Mouse (Mus musculus) urinary bladder, postnatal 14 days (tissue): ENCODE measurements around the gene Cacna1e.

ENCODE experiments used
- DNase-seq: peaks from one replicate; pipeline ENCODE4 v3.0.0; 2021; ENCODE audit warnings: low spot score

Gene Cacna1e

GRCm38 (mm10) chr1:154511736-154512135, 372.6 kb downstream of the Cacna1e start:
- DNase-seq = no peak

- no peak for DNase-seq
Measured at GRCm38 (mm10) chr1:154504005-154504404, 380.3 kb downstream of the Cacna1e start.

- no peak for DNase-seq
Measured at GRCm38 (mm10) chr1:154500869-154501268, 383.4 kb downstream of the Cacna1e start.

- no peak for DNase-seq
Measured at GRCm38 (mm10) chr1:154500187-154500866, 384.0 kb downstream of the Cacna1e start.

- no peak for DNase-seq
Measured at GRCm38 (mm10) chr1:154498821-154499220, 385.5 kb downstream of the Cacna1e start.

DNA sequence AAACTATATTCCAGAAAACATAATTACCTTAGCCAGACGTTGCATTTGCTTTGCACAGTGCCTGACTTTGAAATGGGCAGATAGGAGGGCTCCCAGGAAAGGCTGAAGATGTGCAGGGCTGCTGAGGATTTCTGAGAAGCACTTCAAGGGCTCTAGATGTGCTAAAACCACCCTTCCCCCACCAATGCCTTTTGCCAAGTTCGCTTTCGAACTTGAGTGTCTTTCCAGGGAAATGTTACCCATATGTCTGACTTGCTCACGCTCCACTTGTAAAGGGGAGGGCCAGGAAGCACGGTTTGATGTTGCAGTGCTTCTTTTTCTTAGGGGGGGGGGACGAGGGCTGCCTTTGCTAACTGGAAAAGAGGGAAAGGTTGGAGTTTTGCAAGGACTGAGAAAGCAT, 393.2 kb downstream of the Cacna1e start:
- DNase-seq = no peak

GRCm38 (mm10) chr1:154476671-154477070, 407.6 kb downstream of the Cacna1e start:
- DNase-seq = no peak

GRCm38 (mm10) chr1:154475706-154476105, 408.6 kb downstream of the Cacna1e start:
- DNase-seq = no peak

DNA sequence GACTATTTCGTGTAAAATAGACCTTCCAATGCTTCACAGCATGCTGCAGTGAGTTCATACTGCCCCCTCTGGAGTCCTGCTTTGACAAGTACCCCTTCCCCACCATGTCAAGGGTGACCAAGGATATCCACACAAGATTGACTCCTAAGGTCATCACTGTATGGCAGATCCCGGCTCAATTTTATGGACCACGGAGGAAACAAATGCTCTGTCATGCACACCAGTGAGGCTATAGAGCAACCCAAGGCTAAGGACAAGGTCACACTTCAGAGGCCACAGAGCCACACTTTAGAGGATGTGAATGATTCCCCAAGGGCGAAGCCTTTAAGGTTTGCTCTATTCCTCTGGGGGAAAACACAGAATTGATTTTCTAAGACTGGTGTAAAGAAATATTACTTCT, 410.1 kb downstream of the Cacna1e start:
- DNase-seq = no peak

GRCm38 (mm10) chr1:154467265-154467664, 417.0 kb downstream of the Cacna1e start:
- DNase-seq = no peak

GRCm38 (mm10) chr1:154461521-154461920, 422.8 kb downstream of the Cacna1e start:
- no peak for DNase-seq

DNA sequence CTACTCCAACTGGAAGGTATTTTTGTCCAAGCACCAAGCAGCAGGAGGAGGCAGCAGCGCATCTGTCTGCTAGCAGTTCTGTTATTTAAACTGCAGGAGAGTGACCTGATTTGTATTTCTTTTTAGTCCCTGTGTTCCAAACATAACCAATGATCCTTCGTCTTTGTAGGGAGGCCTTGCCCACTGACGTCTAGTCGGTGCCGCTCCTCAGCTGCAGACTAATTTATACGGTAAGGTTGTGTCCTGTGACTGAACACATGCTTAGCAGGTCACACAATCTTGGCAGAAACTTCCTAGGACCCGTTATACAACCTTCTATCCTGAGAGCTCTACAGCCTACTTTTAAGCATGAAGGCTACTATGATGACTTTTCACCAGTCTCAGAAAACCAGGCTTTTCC, 424.2 kb downstream of the Cacna1e start:
- DNase-seq = no peak

- no peak for DNase-seq
Measured at GRCm38 (mm10) chr1:154458601-154459000, 425.7 kb downstream of the Cacna1e start.

GRCm38 (mm10) chr1:154450799-154451198, 433.5 kb downstream of the Cacna1e start:
- no peak for DNase-seq

DNA sequence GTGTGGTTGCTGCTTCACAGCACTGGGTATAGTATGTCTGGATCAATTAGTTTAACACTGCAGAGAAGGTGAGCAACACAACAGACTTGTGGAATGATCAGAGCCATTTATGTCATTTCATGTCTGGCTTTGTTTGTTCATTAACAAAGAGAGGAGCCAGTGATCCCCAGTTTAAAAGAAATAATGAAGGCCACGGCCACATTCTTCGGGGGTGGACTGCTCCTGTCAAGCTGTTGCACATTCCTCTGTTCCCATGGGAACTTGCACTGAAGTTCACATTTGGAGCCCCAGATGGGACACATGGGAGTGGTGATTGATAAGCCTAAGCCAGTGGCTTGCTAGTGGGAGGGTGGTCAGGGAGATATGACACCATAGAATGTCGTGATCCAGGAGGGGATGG, 437.8 kb downstream of the Cacna1e start:
- DNase-seq = no peak

DNA sequence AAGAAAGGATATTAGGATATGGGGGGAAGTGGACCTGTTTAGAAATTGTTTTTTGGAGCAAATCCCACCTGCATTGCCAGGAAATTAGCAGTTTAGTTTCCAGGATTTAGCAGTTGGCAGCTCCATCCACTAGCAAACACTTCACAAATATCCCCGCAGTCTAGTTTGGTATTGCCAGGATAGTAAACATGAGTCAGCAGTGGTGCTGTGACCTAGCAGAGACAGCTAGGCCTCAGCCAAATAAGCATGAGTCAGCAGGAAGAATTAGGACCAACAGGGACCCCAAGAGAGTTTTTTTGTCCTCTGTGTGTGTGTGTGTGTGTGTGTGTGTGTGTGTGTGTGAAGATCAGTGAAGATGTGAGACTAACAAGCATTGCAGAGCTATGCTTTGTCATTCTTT, 450.8 kb downstream of the Cacna1e start:
- no peak for DNase-seq

- no peak for DNase-seq
Measured at GRCm38 (mm10) chr1:154433112-154433511, 451.2 kb downstream of the Cacna1e start.

- DNase-seq = no peak
Measured at GRCm38 (mm10) chr1:154428276-154428675, 456.0 kb downstream of the Cacna1e start.

DNA sequence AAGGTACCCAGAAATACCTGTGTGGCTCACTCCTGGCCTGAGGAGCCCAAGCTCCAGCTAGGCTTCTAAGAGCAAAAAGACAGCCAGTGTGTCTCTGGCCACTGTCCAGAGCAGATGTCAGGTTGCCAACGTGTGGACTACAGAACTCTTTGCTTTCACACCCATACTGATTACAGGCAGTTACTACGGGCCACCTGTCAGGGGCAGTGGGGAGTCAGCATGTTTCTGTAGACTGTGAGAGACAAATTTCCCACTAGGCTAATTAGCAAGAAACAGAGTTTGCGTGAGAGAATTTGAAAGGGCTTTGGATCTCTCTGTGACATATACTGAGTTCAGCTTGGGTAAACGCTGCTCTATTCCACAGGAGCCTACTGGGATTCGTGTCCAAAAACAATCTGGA, 466.0 kb downstream of the Cacna1e start:
- DNase-seq = no peak

GRCm38 (mm10) chr1:154416384-154417155, 467.7 kb downstream of the Cacna1e start:
- no peak for DNase-seq

GRCm38 (mm10) chr1:154415826-154416225, 468.5 kb downstream of the Cacna1e start:
- no peak for DNase-seq

DNA sequence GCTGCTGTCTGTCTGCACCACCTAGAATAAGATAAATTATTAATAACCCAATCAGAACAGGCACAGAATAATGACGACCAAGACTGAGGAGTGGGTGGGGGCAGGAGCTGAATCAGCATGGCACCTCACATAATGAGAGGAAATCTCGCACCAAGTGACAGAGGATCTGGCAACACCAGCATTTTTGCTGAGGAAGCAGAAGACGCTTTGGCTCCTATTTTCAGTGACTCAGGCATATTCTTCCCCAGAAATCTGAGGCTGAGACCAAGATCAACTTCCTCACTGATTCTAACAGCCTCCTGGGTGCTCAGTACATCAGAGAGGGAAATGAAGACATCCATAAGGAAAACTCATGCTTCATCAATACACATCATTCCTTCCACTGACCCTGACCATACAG, 471.2 kb downstream of the Cacna1e start:
- DNase-seq = no peak

GRCm38 (mm10) chr1:154409051-154409450, 475.2 kb downstream of the Cacna1e start:
- no peak for DNase-seq

GRCm38 (mm10) chr1:154391979-154392378, 492.3 kb downstream of the Cacna1e start:
- no peak for DNase-seq
